Comparison of ENCODE assay signal across 22 mouse cellular contexts in the genomic region with DNA sequence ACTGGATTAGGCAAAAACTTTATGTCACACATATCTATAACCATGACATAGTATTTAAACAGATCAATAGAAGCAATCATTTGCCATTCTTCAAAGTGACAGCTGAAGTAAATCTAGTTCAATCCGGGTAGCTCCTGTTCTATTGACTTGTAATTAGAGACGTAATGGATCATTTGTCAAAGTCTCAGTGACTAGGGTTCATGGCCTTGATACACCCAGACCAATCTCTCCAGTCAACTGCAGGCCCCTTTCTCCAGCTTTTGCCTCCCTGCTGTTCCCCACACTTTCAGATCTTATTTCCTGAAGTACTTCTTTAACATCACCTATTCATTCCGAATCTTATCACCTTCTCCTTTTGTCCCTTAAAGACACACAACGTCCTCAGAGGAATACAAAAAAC. TPM values are rescaled to one million over a fixed set of nuclear protein-coding genes. Genes with fewer than 3 reads are reported as not detected.
DNase-seq lines count a peak whose midpoint lies in the region; ATAC-seq lines count a peak whose summit lies in the region.
"Had no signal": no experiment of that assay in that cellular context is flagged by ENCODE, and none has a peak within 500 bp of the region (broad histone marks: within the 10 kb centered on the region; RNA-seq: fewer than 3 reads in every experiment).

No protein-coding gene starts in this region.

- no peaks in the 10 kb centered on the region for H3K36me3 ChIP-seq in neural tube, embryonic 12.5 days
- H3K36me3 ChIP-seq: embryonic facial prominence, embryonic 15.5 days; G1E; heart, embryonic 12.5 days; hindbrain, embryonic 12.5 days had no signal

- H3K4me3 ChIP-seq in neural tube, embryonic 12.5 days, result no peak overlapping the region
- H3K4me3 ChIP-seq: embryonic facial prominence, embryonic 15.5 days; erythroblast, embryonic 14.5 days; forebrain, embryonic 10.5 days; heart, adult 2 months; heart, embryonic 12.5 days; hindbrain, embryonic 12.5 days had no signal

- no peaks in the 10 kb centered on the region for H3K9me3 ChIP-seq in neural tube, embryonic 12.5 days
- H3K9me3 ChIP-seq: embryonic facial prominence, embryonic 15.5 days; forebrain, embryonic 10.5 days; G1E; heart, embryonic 12.5 days; hindbrain, embryonic 12.5 days had no signal

- no peak overlapping the region for H3K27ac ChIP-seq in neural tube, embryonic 12.5 days
- H3K27ac ChIP-seq: embryonic facial prominence, embryonic 15.5 days; forebrain, embryonic 10.5 days; heart, adult 2 months; hindbrain, embryonic 12.5 days had no signal

- no peak overlapping the region for H3K9ac ChIP-seq in neural tube, embryonic 12.5 days
- H3K9ac ChIP-seq: embryonic facial prominence, embryonic 15.5 days; heart, embryonic 12.5 days; hindbrain, embryonic 12.5 days had no signal

- no peak for DNase-seq in neural tube, embryonic 10.5 days (ENCODE audit: extremely low spot score, low spot score)
- DNase-seq in ZHBTc4 (ENCODE audit: low read depth, low spot score), result peak; percentile 79
- peak; percentile 8 for DNase-seq in embryo, embryonic 9.5 days (ENCODE audit: extremely low spot score)
- DNase-seq in cerebellum, postnatal 25 days, result no peak
- no peak for DNase-seq in kidney, postnatal 14 days
- DNase-seq: adrenal gland, adult 8-10 months; adrenal gland, postnatal 36 days; cerebellum, adult 2 months; cerebellum, postnatal 10 days; heart, adult 2 months had no signal

- WGBS in neural tube, embryonic 12.5 days, result 16% methylated on average over 4 of the region's 4 CpGs

- no peaks in the 10 kb centered on the region for H3K27me3 ChIP-seq in neural tube, embryonic 12.5 days (replicated peaks)
- H3K27me3 ChIP-seq: CH12.LX; embryonic facial prominence, embryonic 15.5 days; heart, embryonic 12.5 days; hindbrain, embryonic 12.5 days had no signal

- peak; percentile 42; the same call in 1 of the 2 replicates for ATAC-seq in neural tube, embryonic 12.5 days (ENCODE audit: low FRiP score, low read depth)
- ATAC-seq: forebrain, embryonic 14.5 days; hindbrain, embryonic 16.5 days; inflammation-experienced regulatory T-cells, adult 6 months; intestine, postnatal 0 days had no signal

- H3K4me1 ChIP-seq in neural tube, embryonic 12.5 days, result no peaks in the 10 kb centered on the region
- H3K4me1 ChIP-seq: embryonic facial prominence, embryonic 15.5 days; heart, embryonic 12.5 days; hindbrain, embryonic 12.5 days had no signal

- no peak overlapping the region for H3K4me2 ChIP-seq in neural tube, embryonic 12.5 days (replicated peaks)
- H3K4me2 ChIP-seq: embryonic facial prominence, embryonic 15.5 days; heart, embryonic 12.5 days; hindbrain, embryonic 12.5 days had no signal

RNA-seq across cellular contexts. Expression of gene Plch1, which starts 56.8 kb away (rescaled TPM):
- polyA plus RNA-seq in neural tube, embryonic 12.5 days (2016; fragmentation: Nextera tagmentation; extraction: Ambion mirVana), result 23.6 and 24.2 TPM in 2 replicates
- polyA plus RNA-seq: erythroblast, embryonic 14.5 days; G1E had no signal

Comparison
In these comparisons a context has a peak if more than half of its experiments do, and no peak if none do; other contexts are left out.
1. DNase-seq: peak in ZHBTc4 (single experiment) and embryo, embryonic 9.5 days (single experiment); none in neural tube, embryonic 10.5 days (single experiment), cerebellum, postnatal 25 days (0 of 2) and kidney, postnatal 14 days (single experiment).